Mouse (Mus musculus) small intestine, adult 2 months (tissue): ENCODE data around the gene Zcchc14.

Source experiments
- CTCF ChIP-seq: fragments of 200-500 bp; IDR thresholded peaks from 2 replicates; pipeline ENCODE4 v1.5.1; 2012; ENCODE audit warnings: low read depth, mild to moderate bottlenecking, control low read depth, inconsistent platforms, low read length, moderate library complexity, mixed read lengths; ENCODE audit not compliant: insufficient replicate concordance, insufficient read length; ENCODE audit errors: extremely low read depth
- POLR2A ChIP-seq: fragments of 200-500 bp; IDR thresholded peaks from 2 replicates; pipeline ENCODE4 v1.6.1; 2012; ENCODE audit warnings: low read depth, mild to moderate bottlenecking, control low read depth, inconsistent platforms, low read length, moderate library complexity

GRCm38 (mm10) chr8:121678696-121679095, 26.0 kb upstream of the Zcchc14 start:
- TF ChIP-seq CTCF = no peak
- TF ChIP-seq POLR2A = no peak
